Mouse (Mus musculus) urinary bladder, adult 18-20 months (tissue): ENCODE data around the gene Tas2r143.

Source experiments
- DNase-seq, 2 experiments: peaks; one replicate each; pipeline ENCODE4 v3.0.0; 2022; ENCODE audit warnings: low spot score in 2 of 2, mixed read lengths in 2 of 2

The Tas2r143 gene

DNA sequence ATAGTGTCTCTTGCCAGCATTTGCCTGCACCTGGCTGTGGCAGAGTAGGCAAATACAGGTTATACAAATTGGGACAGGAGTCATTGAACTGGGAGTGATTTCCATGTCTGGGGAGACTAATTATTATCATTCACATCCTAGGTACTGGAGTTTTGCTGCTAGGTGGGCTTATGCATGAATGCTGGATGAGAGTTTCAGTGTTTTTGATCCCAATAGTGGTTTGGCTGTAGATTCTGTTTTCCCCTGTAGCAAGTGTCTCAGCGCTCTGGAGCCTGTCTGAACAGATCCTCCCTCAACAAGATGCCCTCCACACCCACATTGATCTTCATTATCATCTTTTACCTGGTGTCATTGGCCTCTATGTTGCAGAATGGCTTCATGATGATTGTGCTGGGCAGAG is at the start of gene Tas2r143:
Tas2r143 (plus strand) TSS at position 301 of the 400 bp plus-strand sequence.
- DNase-seq: no peak

DNA sequence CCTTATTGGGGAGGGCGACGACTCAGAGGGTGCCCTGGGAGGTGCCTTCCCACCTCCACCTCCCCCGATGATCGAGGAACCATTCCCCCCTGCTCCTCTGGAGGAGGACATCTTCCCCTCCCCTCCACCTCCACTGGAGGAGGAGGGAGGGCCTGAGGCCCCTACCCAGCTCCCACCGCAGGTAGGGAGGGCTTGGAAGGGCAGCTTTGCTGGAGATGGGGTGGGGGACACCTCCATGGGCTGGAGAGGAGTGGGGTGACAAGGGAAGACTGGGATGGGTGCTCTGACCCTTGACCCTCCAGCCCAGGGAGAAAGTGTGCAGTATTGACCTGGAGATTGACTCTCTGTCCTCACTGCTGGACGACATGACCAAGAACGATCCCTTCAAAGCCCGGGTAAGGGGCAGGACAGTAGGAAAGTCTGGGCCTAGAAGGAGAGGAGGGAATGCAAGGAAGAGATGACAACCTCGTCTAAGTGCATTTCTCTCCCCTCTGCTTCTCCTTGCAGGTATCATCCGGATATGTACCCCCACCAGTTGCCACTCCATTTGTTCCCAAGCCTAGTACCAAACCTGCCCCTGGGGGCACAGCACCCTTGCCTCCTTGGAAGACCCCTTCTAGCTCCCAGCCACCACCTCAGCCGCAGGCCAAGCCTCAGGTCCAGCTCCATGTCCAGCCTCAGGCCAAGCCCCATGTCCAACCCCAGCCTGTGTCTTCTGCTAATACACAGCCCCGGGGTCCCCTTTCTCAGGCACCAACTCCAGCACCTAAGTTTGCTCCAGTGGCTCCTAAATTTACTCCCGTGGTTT is 48.9 kb upstream of the Tas2r143 start:
- DNase-seq: no peak

DNA sequence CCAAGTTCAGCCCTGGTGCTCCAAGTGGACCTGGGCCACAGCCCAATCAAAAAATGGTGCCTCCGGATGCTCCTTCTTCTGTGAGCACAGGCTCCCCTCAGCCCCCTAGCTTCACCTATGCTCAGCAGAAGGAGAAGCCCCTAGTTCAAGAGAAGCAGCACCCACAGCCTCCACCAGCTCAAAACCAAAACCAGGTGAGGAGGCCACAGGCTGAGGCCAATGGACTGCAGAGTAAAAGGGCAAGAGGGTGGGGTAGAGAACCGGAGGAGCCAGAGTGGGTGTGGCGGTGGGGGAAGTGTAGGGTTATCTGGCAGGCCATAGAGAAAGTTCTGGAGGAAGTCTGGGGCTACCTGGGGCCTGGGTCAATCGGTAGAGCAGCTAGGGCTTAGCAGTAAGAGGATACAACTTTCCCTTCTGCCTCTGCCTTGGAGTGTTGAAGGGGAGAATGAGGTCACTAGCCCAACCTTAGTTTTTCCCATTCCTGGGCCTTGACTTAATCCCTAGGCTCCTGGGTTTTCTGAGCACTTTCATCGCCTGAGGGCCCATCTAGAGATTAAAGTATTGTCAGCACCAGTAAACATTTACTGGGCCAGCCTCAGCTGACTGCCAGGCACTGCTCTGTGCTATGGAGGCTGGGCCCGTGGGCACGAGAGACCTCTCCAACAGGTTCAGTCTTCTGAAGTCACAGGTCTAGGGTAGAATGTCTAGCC is 48.1 kb upstream of the Tas2r143 start:
- DNase-seq: peak in 1 of 2 experiments; percentile 66

DNA sequence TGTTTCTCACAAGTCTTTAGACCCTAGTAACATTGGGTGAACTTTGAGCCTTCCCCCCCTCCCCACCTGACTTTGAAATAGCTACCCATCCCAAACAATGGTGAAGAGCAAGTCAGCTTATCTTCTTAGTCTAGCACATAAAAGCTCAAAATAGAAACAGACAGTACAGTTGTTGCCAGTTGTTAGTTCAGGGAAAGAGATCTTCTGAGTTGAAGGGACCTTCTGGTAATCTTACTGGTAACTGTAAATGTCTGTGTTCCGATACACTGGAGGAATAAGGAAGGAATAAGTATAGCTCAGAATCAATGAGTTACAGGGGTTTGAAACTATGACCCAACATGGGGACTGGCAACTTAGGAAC is 47.6 kb upstream of the Tas2r143 start:
- DNase-seq: no peak

DNA sequence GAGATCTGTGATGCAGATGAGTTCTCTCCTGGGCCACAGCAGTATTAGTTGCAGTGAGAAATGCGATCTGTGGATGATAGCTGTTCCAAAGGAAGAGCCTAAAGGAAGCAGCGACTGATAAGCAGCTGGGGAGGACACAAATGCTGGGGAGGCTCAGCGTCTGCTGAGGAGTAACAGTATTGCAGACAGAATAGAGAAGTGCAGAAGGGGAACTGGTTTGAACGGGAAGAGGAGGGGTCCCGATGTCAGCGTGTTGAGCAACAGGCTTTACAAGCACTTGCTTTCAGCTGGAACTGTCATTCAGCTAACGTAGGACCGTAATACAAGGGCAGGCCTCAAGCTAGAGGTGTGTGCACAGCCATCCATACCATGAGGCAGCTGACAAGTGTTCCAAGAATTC is 46.9 kb upstream of the Tas2r143 start:
- DNase-seq: no peak

DNA sequence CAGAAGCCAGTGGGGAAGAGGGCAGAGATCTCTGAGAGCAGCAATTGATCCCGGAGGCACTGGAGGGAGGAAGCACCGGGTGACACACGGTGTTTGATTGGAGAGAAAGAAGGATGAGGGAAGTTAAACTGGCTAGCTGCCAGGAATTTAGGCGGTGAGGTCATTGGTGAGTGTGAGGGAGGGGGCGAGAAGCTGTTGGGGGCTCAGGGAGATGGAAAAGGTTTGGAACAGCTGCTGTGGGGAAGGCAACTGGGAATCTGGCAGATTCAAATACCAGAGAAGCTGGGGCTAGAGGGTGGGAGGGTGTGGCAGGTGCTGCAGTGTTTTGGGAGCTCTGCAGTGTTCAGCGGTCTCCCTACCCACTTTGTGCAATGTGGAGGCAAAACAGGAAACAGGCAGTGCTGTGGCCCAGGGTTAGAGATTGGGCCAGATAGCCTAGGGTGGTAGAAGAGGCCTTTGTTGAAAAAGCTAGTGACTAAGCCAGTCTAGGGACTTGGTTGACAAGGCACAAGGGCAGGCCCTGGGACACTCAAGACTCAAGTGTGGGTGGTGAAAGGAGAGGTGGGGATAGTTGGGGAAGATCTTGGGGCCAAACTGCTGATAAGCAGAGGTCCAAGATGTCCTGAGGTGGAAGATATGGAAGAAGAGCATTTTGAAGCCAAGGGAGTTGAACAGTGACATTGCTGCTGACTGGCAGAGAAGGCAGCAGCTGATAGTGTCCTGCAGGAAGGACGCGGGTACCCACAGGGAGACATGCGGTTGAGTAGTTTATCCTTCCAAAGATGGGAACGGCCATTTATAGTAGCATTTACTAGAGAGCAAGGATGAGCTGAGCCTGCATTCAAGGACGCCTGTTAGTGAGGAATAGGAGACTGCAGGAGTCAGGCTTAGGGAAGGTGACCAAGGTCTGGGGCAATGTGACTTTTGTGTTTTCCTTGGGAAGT is 45.7 kb upstream of the Tas2r143 start:
- DNase-seq: no peak

DNA sequence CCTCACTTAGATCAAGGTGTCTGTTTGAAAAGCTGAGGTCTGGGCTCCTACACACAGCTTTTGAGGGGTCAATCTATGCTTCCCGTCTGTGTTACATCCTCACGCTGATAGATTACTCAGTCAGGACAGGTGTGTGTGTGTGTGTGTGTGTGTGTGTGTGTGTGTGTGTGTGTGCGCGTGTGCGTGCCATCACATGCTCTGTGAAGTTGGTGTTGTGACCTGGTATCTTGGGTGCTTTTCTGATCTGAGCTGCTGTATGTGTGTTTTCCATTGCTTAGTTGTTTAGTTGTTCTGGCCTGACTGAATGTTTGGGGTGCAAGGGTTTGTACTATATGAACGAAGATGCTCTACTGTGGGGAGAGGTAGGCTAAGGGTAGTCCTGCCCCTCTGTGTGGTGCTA is 44.7 kb upstream of the Tas2r143 start:
- DNase-seq: no peak

DNA sequence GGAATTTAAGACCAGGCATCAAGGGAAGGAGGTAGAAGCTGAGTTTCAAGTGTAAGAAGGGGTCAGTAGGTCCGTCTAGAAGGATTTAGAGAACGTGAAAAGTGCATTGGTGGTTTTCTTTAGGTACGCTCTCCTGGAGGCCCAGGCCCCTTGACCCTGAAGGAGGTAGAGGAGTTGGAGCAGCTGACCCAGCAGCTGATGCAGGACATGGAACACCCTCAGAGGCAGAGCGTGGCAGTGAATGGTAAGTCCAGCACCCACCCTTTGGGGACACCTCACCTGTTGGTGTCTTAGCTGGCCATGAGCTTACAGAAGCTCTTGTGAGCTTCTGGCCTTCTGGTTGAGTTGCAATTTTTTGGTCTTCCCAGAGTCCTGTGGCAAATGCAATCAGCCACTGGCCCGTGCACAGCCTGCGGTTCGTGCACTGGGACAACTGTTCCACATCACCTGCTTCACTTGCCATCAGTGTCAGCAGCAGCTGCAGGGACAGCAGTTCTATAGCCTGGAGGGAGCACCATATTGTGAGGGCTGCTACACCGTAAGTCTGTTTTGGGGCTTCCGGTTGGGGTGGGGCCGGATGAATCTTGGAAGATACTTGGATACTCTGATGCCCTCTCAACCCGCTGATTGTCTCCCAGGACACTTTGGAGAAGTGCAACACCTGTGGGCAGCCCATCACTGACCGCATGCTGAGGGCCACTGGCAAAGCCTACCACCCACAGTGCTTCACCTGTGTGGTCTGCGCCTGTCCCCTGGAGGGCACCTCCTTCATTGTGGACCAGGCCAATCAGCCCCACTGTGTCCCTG is 44.0 kb upstream of the Tas2r143 start:
- DNase-seq: no peak

DNA sequence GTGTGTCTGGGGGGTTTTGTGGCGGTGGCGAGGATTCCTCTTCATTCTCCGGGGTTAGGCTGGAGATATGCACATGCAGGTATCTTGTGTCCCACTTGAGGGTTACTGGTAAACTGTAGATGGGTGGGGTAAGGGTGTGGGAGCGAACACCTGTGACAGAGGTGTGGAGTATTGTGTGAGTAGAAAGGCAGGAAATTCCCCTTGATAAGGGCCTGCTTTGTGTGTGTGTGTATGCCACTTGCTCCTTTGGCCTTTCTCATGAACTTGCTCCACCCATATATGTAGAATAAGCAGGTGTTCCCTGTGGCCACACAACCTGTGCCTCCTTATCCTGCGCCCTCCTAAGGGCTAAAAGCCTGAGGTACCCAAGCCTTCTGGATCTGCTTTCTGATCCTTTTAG is 43.1 kb upstream of the Tas2r143 start:
- DNase-seq: no peak

DNA sequence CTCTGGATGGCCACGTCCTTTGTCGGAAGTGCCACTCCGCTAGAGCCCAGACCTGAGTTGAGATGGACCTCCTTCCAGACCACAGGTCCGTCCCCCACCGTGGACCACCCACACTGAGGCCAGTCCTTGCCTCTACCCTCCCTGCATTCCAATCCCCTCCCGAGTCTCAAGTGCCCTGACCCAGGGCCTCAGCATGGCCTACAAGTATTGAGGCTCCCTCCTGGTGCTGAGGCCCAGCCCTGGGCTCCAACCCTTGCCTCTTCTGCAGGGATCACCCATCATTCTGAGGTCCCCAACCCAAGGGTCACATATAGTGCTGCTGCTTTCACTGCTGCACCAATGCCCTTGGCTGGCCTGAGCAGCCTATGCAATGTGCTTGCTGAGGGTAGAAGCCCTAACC is 42.1 kb upstream of the Tas2r143 start:
- no peak for DNase-seq

DNA sequence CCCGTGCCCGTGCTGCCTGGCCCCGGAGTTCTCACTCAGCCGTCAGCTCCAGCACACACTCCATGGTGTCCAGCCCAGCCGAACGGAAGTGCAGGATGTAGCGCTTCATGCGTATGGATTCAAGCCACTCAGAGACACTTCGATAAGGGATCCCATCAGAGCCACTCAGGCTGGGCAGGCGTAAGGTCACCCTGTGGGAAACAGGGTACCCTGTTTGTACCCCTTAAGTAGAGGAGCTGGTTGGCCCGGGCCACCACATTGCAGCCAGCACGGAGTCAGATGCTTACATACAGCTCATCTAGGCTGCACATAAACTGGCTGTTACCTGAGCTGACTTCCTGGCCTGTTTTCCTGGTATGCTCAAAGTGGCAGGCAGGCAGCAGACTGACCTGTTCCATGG is 41.1 kb upstream of the Tas2r143 start:
- no peak for DNase-seq

DNA sequence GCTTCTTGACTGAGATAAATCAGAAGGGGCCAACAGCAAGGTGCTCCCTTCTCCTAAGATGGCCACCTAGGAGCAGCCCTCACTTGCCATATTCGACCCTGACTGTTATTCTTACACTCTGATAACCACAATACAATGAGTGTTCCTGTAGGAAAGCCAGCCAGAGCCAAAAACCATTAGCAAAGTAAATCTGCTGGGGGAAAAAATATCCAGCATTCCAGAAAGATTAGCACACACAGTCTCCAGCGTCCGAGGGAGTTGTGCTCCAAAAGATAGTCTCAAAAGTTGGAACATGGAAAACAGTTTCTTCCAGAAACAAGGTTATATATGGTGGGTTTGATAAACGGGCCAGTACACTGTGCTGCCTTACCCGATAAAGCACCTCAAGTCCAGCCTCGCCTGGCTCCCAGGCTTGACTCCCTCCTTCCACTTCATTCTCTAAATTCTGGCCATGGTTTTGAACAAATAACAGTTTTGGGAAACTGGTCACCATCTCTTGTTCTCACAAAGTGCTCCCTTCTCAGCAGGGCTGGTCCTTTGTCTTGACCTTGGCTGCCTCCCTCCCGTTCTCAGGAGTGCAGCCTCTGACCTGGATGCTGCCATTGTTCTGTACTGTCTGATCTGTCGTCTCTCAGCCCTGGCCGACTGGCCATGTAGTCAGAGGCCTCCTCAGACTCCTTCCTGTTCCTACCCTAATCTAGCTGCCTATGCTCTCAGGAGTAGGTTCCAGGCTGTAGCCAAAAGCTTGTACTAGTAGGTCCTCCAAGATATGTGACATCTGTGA is 40.5 kb upstream of the Tas2r143 start:
- DNase-seq: no peak

DNA sequence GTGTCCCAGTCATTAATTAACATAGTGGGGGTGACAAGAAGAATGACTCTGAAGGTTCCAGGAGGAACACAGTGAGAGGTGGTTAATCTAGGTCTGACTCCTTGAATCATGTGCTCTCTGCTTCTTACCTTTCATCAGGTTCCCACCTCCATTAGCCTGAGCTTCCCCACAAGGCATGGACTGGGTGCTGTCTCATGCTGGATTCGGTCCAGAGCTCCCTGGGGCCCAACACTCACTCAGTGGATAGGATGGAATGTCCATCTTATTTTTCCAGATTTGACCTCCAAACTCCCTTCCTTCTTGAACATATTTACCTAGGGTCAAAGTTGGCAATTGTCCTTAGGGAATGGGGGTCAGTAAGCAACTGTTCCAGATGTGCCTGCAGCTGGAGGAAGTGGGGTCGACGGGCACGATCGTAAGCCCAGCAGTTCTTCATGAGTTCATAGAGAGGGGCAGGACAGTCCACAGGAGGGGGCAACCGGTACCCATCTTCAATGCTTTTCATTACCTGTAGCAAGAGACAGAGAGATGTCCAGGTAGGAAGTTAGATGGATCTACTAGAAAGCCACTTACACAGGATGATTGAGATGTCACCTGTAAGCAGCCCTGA is 39.7 kb upstream of the Tas2r143 start:
- DNase-seq: no peak

DNA sequence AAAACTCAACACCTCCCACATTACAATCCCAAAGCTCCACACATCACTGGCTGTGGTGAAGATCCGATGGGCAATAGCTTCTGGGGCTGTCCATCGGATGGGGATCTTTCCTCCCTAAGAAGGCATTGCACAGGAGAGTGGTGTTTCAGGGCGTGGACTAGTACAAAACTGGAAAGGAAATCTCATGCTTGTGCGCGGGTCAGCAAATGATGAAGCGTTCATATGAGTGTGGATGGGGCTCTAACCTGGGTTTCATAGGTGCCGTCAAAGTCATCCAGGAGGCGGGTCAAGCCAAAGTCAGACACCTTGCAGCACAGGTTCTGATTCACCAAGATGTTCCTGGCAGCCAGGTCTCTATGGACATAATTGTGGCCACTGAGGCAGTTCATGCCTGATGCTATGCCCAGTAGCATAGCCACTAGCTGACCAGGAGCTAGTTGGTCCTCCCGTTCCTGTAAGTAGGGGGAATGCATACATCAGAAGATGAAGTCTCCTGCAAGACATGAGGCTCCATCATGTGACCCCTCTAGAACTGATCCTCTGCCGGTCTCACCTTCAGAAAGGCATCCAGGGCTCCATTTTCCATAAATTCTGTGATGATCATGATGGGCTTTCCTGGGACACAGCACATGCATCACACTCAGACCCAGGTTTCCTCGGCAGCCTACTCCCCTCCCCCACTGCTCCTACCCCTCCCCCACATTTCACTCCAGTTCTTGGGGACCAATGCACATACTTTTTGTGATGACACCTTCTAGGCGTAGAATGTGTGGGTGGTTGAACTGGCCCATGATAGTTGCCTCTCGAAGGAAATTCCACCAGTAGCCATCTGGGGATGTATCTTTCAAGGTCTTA is 38.8 kb upstream of the Tas2r143 start:
- no peak for DNase-seq

DNA sequence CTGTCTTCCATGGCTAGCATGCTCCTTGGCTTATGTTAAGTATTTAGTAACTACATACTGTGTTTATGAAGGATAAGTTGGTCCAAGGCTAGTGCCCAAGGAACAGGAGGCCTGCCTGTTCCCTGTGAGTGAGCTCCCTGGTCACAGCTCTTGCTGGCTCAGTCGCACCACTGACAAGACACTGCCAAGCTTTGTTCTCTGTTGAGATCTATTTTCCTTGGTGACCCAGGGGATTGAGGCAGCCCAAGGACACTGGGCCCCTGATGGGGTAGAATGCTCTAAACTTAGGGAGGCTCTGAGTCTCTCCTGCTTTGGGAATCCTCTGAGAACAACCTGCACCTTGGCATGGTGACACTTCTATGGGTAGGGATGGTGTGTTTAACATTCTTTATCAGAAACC is 38.0 kb upstream of the Tas2r143 start:
- no peak for DNase-seq

DNA sequence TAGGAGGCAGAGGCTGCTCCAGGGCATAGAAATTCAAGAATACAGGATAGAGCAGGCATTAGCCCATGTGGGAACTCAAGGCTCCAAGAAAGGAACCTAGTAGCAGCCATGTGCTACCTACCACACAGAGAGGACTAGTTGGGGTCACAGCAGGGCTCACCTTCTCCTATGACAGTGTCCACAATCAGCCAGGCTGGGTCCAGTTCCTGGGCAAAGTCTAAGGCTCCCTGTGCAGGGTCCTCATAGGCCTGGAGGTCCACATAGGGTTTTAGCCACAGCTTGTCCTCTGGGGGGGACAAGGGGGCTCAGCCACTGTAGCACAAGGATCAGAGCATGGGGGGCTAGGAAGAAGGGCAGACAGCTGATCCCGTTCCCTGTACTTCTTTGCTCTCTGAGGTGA is 37.5 kb upstream of the Tas2r143 start:
- no peak for DNase-seq

DNA sequence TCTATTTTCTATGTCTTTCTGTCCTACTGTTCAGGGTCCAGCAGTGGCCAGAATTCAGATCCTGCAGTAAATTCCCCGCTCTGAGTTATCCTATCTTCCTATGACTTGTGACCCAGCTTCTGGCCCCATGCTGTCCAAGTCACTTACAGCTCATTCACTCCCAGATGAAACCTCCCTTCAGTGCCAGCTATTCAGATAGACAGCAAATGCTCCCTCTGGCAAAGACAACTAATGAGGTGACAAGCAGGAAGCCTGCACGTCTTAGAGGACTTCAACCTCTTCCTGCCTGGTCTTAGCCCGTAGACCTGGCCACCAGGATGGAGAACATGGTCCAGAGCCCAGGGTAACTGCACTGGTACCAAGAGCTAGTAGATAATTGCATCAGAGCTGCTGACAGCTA is 37.1 kb upstream of the Tas2r143 start:
- DNase-seq: no peak

DNA sequence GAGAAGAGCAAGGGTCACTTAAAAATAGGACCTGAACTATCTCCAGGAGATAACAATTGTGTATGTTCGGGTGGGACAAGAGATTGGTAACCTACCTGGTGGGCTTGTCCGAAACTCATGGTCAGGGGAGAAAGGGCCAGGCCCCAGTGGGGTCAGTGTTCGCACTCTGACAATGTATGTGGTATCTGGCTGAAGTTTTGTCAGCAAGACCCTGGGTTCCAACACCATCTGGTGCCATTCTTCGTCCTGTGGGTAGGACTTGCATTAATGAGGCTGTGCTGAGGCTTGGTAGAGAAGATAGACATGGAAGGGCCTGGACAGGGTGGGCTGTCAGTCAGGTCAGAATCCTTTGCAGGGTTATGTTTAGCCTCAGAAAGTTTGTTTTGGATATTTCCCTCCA is 36.0 kb upstream of the Tas2r143 start:
- no peak for DNase-seq

DNA sequence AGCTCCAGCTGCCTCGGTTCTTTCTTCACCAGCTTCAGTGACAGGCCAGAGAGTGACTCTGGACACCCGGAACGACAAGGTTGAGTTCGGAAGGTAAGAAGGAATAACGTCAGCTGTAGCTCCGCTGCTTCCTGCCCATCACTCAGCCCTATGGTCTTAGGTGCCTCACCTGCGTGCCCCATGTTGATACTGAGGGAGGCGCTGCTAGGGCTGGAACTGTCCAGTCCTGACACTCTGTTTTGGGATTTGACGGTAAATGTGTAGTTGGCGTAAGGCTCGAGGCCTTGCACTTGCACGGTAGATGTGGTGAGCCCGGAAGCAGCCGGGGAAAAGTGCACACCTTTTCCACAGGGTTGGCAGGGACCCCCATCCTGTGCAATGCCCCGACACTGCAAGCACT is 35.4 kb upstream of the Tas2r143 start:
- DNase-seq: no peak
